Mouse (Mus musculus) liver, adult 2 months (tissue): ENCODE measurements around the gene Insig1.

Source experiments
- CTCF ChIP-seq: fragments of 200-500 bp; IDR thresholded peaks from 2 replicates; pipeline ENCODE4 v1.5.1; 2011; ENCODE audit warnings: low read depth, low read length, control low read depth
- POLR2A ChIP-seq: fragments of 200-500 bp; IDR thresholded peaks from 2 replicates; pipeline ENCODE4 v1.6.1; 2011; ENCODE audit warnings: low read length, control low read depth; ENCODE audit not compliant: insufficient read depth; ENCODE audit errors: extremely low read depth

DNA sequence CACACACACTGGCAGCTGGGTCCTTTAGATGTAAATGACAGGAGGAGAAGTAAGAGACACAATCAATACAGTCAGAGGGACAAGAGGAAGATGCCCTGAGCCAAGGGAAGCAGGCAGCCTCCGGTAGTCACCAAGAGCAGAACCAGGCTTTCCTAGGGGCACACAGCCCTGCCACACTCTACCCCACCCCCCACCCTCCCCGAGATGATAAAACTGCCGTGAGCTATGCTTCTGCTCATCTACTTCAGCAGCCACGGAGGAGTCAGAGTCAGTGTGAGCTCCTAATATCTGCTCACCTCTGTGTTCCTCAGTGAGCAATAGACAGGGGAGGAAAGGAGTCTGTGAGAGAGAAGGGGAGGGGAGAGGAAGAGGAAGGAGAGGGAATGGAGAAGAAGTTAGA is 5.9 kb upstream of the Insig1 start:
- no peak for TF ChIP-seq CTCF
- TF ChIP-seq POLR2A, result no peak
